Mouse (Mus musculus): Measurements from ENCODE around the gene Aqp9.

DNA sequence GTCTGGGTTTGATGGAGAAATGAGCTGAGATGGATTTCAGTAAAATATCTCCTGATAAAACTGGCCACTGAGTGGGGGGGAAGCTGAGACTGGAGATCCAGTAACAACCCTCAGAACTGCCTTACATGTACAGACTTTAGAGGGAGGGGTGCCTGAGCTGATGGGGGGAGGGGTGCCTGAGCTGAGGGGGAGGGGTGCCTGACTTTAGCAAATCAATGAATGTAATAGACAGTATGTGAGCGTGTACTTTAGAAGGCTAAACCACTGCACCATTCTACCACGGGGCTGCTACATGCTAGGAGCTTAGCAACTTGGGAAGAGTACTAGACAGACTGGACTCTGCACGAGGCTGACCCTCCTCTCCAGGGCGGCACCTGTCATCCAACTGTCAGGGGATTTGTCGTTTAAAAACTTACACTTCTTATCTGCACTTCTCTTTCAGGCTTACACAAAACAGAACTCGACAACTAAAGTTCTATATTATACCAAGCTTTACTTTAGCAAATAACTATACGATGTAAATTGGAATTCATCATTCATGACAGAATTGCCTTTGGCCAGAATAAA is 9.3 kb downstream of the Aqp9 start:
- TF ChIP-seq CTCF (conservative IDR thresholded peaks at IDR 0.05; ENCODE audit: low read length), result no peak
- no peak for TF ChIP-seq POU5F1 (IDR thresholded peaks at IDR 0.05; ENCODE audit: borderline replicate concordance, low read length)
